Mouse (Mus musculus) forebrain, embryonic 12.5 days (tissue): ENCODE measurements around the gene Tmem150c. TPM values are rescaled to one million over a fixed set of nuclear protein-coding genes. Genes with fewer than 3 reads are reported as not detected.

Source experiments
- ATAC-seq: fragments of 200-750 bp; cut with Nextera tagmentation; 2 replicates; pipeline ENCODE4 v1.8.0; 2017; ENCODE audit warnings: moderate TSS enrichment; ENCODE audit not compliant: low FRiP score
- H3K27ac ChIP-seq: fragments of 300-500 bp; sonication (generic); 2 replicates; pipeline ENCODE4 v1.5.1; 2016; ENCODE audit warnings: mild to moderate bottlenecking
- H3K27me3 ChIP-seq: fragments of 300-500 bp; sonication (generic); 2 replicates; pipeline ENCODE4 v1.6.1; 2016; ENCODE audit warnings: mild to moderate bottlenecking
- H3K36me3 ChIP-seq: fragments of 300-500 bp; sonication (generic); replicated peaks from 2 replicates; pipeline ENCODE4 v1.6.1; 2016; ENCODE audit warnings: mild to moderate bottlenecking
- H3K4me1 ChIP-seq: fragments of 300-500 bp; sonication (generic); 2 replicates; pipeline ENCODE4 v1.6.1; 2016
- H3K4me2 ChIP-seq: fragments of 300-500 bp; sonication (generic); 2 replicates; pipeline ENCODE4 v1.6.1; 2016; ENCODE audit warnings: mild to moderate bottlenecking, moderate library complexity
- H3K4me3 ChIP-seq: fragments of 300-500 bp; sonication (generic); replicated peaks from 2 replicates; pipeline ENCODE4 v1.5.1; 2016; ENCODE audit warnings: mild to moderate bottlenecking
- H3K9ac ChIP-seq: fragments of 300-500 bp; sonication (generic); 2 replicates; pipeline ENCODE4 v1.6.1; 2016; ENCODE audit warnings: mild to moderate bottlenecking
- H3K9me3 ChIP-seq: fragments of 300-500 bp; sonication (generic); 2 replicates; pipeline ENCODE4 v1.6.1; 2016
- WGBS: fragments of 180-500 bp; shearing (Covaris S2); methylation state at CpG from one replicate; pipeline ENCODE4 v1.1.7; 2016; 5-methylcytosine and 5-hydroxymethylcytosine counted together
- polyA plus RNA-seq: library from polyadenylated mRNA; unstranded; fragments of >200 nt; fragmentation: Nextera tagmentation; extraction: Ambion mirVana; gene quantifications from 2 replicates; pipeline ENCODE4 v1.2.1, GENCODE M21; 2016

Gene Tmem150c
- polyA plus RNA-seq, 1 experiment from 2014 or later: 6.3 TPM

- peaks cover 47% of the 10 kb centered on the region for H3K4me1 ChIP-seq
- 85% methylated on average over 5 of the region's 5 CpGs for WGBS
- H3K9ac ChIP-seq: no peak overlapping the region
- H3K36me3 ChIP-seq: no peaks in the 10 kb centered on the region
- no peaks in the 10 kb centered on the region for H3K27me3 ChIP-seq
- H3K9me3 ChIP-seq: no peaks in the 10 kb centered on the region
- no peak for ATAC-seq
- H3K4me2 ChIP-seq: no peak overlapping the region
- no peak overlapping the region for H3K4me3 ChIP-seq
- no peak overlapping the region for H3K27ac ChIP-seq
Measured at GRCm38 (mm10) chr5:100043361-100043760, 116.2 kb downstream of the Tmem150c start.

GRCm38 (mm10) chr5:100042467-100042866, 117.1 kb downstream of the Tmem150c start:
- H3K4me3 ChIP-seq: no peak overlapping the region
- H3K9me3 ChIP-seq: no peaks in the 10 kb centered on the region
- WGBS: 87% methylated on average over 8 of the region's 8 CpGs
- H3K27ac ChIP-seq: no peak overlapping the region
- no peak overlapping the region for H3K9ac ChIP-seq
- no peaks in the 10 kb centered on the region for H3K27me3 ChIP-seq
- ATAC-seq: no peak
- H3K4me1 ChIP-seq: peaks cover 40% of the 10 kb centered on the region
- H3K36me3 ChIP-seq: 0 out of 2 replicates have a peak, but pooled peaks cover 2% of the 10 kb centered on the region
- no peak overlapping the region for H3K4me2 ChIP-seq

GRCm38 (mm10) chr5:100041272-100041671, 118.3 kb downstream of the Tmem150c start:
- Histone ChIP-seq H3K9ac (no peak overlapping the region), H3K4me3 (no peak overlapping the region), H3K36me3 (peaks cover 14% of the 10 kb centered on the region), H3K27ac (no peak overlapping the region), H3K4me1 (peaks cover 40% of the 10 kb centered on the region), H3K27me3 (no peaks in the 10 kb centered on the region), H3K4me2 (peak overlapping the region; percentile 84), H3K9me3 (no peaks in the 10 kb centered on the region)
- 57% methylated on average over 4 of the region's 4 CpGs for WGBS
- ATAC-seq: no peak

GRCm38 (mm10) chr5:100040281-100040784, 119.3 kb downstream of the Tmem150c start:
- peak overlapping the region; percentile 90 for H3K4me3 ChIP-seq
- ATAC-seq: no peak
- peak overlapping the region; percentile 84 for H3K4me2 ChIP-seq
- H3K27me3 ChIP-seq: no peaks in the 10 kb centered on the region
- H3K36me3 ChIP-seq: peaks cover 24% of the 10 kb centered on the region
- H3K27ac ChIP-seq: peak overlapping the region; percentile 99
- H3K4me1 ChIP-seq: peaks cover 43% of the 10 kb centered on the region
- peak overlapping the region; percentile 99 for H3K9ac ChIP-seq
- no peaks in the 10 kb centered on the region for H3K9me3 ChIP-seq
- WGBS: 1% methylated on average over 19 of the region's 19 CpGs

GRCm38 (mm10) chr5:100039602-100040142, 119.9 kb downstream of the Tmem150c start, which contains the start of the genes Hnrnpdl and Enoph1:
Hnrnpdl (minus strand) TSS chr5:100039664.
Enoph1 (plus strand) TSS chr5:100039985.
- no peaks in the 10 kb centered on the region for H3K9me3 ChIP-seq
- H3K27me3 ChIP-seq: no peaks in the 10 kb centered on the region
- H3K4me3 ChIP-seq: peak within 1 kb of the TSS; percentile 90
- peaks cover 44% of the 10 kb centered on the region for H3K4me1 ChIP-seq
- ATAC-seq: peak; percentile 89
- peak within 1 kb of the TSS; percentile 99 for H3K27ac ChIP-seq
- peak within 1 kb of the TSS; percentile 99 for H3K9ac ChIP-seq
- under 1% methylated on average over 57 of the region's 57 CpGs for whole genome bisulfite sequencing
- peak within 1 kb of the TSS; percentile 84 for H3K4me2 ChIP-seq
- H3K36me3 ChIP-seq: peaks cover 29% of the 10 kb centered on the region

- WGBS: under 1% methylated on average over 107 of the region's 113 CpGs
Measured at GRCm38 (mm10) chr5:100038714-100039601, 120.7 kb downstream of the Tmem150c start.

GRCm38 (mm10) chr5:100037965-100038713, 121.5 kb downstream of the Tmem150c start:
- under 1% methylated on average over 38 of the region's 45 CpGs for WGBS
- Histone ChIP-seq H3K9ac (peak overlapping the region; percentile 99), H3K4me3 (peak overlapping the region; percentile 90), H3K4me2 (peak overlapping the region; percentile 84), H3K4me1 (peaks cover 44% of the 10 kb centered on the region), H3K36me3 (peaks cover 43% of the 10 kb centered on the region), H3K9me3 (no peaks in the 10 kb centered on the region), H3K27ac (peak overlapping the region; percentile 99), H3K27me3 (no peaks in the 10 kb centered on the region)
- peak; percentile 45 for ATAC-seq

More at GRCm38 (mm10) chr5:100038714-100039601, 120.7 kb downstream of the Tmem150c start:
- Histone ChIP-seq H3K27ac (peak overlapping the region; percentile 99), H3K27me3 (no peaks in the 10 kb centered on the region), H3K9me3 (no peaks in the 10 kb centered on the region), H3K4me1 (peaks cover 43% of the 10 kb centered on the region), H3K36me3 (peaks cover 36% of the 10 kb centered on the region), H3K4me3 (peak overlapping the region; percentile 90), H3K9ac (peak overlapping the region; percentile 99), H3K4me2 (peak overlapping the region; percentile 84)
- ATAC-seq: peak; percentile 82

- 26% methylated on average over 7 of the region's 7 CpGs for WGBS
- H3K9ac ChIP-seq: peak overlapping the region; percentile 99
Measured at GRCm38 (mm10) chr5:100036681-100037080, 122.9 kb downstream of the Tmem150c start.

GRCm38 (mm10) chr5:100035950-100036349, 123.7 kb downstream of the Tmem150c start:
- peaks cover 36% of the 10 kb centered on the region for H3K4me1 ChIP-seq
- no peak overlapping the region for H3K27ac ChIP-seq
- no peak overlapping the region for H3K9ac ChIP-seq
- H3K27me3 ChIP-seq: no peaks in the 10 kb centered on the region
- ATAC-seq: no peak
- H3K36me3 ChIP-seq: peaks cover 60% of the 10 kb centered on the region
- no peaks in the 10 kb centered on the region for H3K9me3 ChIP-seq
- WGBS: 58% methylated on average over 7 of the region's 7 CpGs
- H3K4me3 ChIP-seq: peak overlapping the region; percentile 90
- peak overlapping the region; percentile 84 for H3K4me2 ChIP-seq

More at GRCm38 (mm10) chr5:100036681-100037080, 122.9 kb downstream of the Tmem150c start:
- Histone ChIP-seq H3K4me1 (peaks cover 44% of the 10 kb centered on the region), H3K4me3 (peak overlapping the region; percentile 90), H3K9me3 (no peaks in the 10 kb centered on the region), H3K27ac (no peak overlapping the region), H3K4me2 (peak overlapping the region; percentile 84), H3K27me3 (no peaks in the 10 kb centered on the region), H3K36me3 (peaks cover 57% of the 10 kb centered on the region)
- no peak for ATAC-seq

GRCm38 (mm10) chr5:100032646-100033045, 127.0 kb downstream of the Tmem150c start:
- no peaks in the 10 kb centered on the region for H3K27me3 ChIP-seq
- H3K4me2 ChIP-seq: no peak overlapping the region
- ATAC-seq: no peak
- no peak overlapping the region for H3K4me3 ChIP-seq
- H3K36me3 ChIP-seq: peaks cover 60% of the 10 kb centered on the region
- H3K9ac ChIP-seq: no peak overlapping the region
- H3K27ac ChIP-seq: no peak overlapping the region
- H3K4me1 ChIP-seq: peaks cover 32% of the 10 kb centered on the region
- no peaks in the 10 kb centered on the region for H3K9me3 ChIP-seq
- 78% methylated on average over 3 of the region's 3 CpGs for WGBS

GRCm38 (mm10) chr5:100032107-100032506, 127.5 kb downstream of the Tmem150c start:
- H3K27ac ChIP-seq: no peak overlapping the region
- H3K9ac ChIP-seq: no peak overlapping the region
- no peaks in the 10 kb centered on the region for H3K9me3 ChIP-seq
- H3K4me3 ChIP-seq: no peak overlapping the region
- H3K27me3 ChIP-seq: no peaks in the 10 kb centered on the region
- peak; percentile 30; the same call in 1 of the 2 replicates for ATAC-seq
- no peak overlapping the region for H3K4me2 ChIP-seq
- H3K4me1 ChIP-seq: peaks cover 27% of the 10 kb centered on the region
- WGBS: 87% methylated on average over 2 of the region's 2 CpGs
- H3K36me3 ChIP-seq: peaks cover 54% of the 10 kb centered on the region
